Mouse (Mus musculus) C2C12 (cell line): ENCODE measurements at regions not wholly inside any gene's neighbourhood (a gene's known extent, or its start where the extent isn't known, plus 50 kb on each side); places are given as distances from the start of the nearest gene placed in this dataset.

Experiments used
- CTCF ChIP-seq: IDR thresholded peaks from one replicate; pipeline ENCODE4 v1.5.1; 2011; ENCODE audit not compliant: control insufficient read depth, insufficient read depth, insufficient read length
- FOSL1 ChIP-seq: IDR thresholded peaks from one replicate; pipeline ENCODE4 v1.8.0; 2011; ENCODE audit warnings: mild to moderate bottlenecking, low read length; ENCODE audit not compliant: poor library complexity, insufficient read depth, severe bottlenecking
- MAX ChIP-seq: IDR thresholded peaks from one replicate; pipeline ENCODE4 v1.6.1; 2011; ENCODE audit warnings: mild to moderate bottlenecking, control low read depth
- USF1 ChIP-seq: IDR thresholded peaks from one replicate; pipeline ENCODE4 v1.6.1; 2011; ENCODE audit warnings: low read depth, mild to moderate bottlenecking, control low read depth, moderate library complexity

DNA sequence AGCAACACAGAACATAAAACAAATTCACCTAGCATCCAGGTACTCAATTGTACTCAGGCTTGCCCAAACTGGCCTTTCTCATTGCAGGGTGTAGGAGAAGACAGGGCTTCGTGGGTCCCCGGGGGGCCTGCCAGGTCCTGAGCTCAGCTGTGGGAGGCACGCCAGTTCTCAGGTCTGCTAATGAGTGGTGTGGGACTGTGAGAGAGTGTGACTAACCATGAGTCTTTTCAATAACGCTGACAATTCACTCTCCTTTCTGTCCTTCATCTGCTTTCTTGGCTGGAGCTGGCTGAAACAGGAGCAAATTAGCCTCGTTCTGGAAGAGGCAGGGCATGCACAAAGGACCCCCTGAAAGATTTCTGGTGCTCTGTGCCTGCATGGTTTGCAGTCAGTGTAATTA is 250.2 kb downstream of the Cog6 start:
- TF ChIP-seq FOSL1 (no peak), CTCF (no peak), MAX (no peak), USF1 (no peak)
